Mouse (Mus musculus) heart, postnatal 25 days (tissue): ENCODE data around the gene Dnajb12. TPM values are rescaled to one million over a fixed set of nuclear protein-coding genes. Genes with fewer than 3 reads are reported as not detected.
A peak's percentile ranks its signal among the peaks of the same experiment; 100 is the strongest.

Source experiments
- DNase-seq: peaks from one replicate; pipeline ENCODE4 v3.0.0; 2022; ENCODE audit warnings: low spot score
- intact Hi-C: fragments of 180-260 bp; cut with DNase I; formaldehyde crosslinking; loops from one replicate; pipeline ENCODE4 v1.15.1; 2025
- total RNA-seq, 2 experiments: library from RNA; stranded (reverse); gene quantifications; 2 replicates each; pipeline ENCODE4 v1.2.3; 2021

Gene Dnajb12
- total RNA-seq, 2 experiments from 2014 or later: 34.5 to 35.9 TPM

DNA sequence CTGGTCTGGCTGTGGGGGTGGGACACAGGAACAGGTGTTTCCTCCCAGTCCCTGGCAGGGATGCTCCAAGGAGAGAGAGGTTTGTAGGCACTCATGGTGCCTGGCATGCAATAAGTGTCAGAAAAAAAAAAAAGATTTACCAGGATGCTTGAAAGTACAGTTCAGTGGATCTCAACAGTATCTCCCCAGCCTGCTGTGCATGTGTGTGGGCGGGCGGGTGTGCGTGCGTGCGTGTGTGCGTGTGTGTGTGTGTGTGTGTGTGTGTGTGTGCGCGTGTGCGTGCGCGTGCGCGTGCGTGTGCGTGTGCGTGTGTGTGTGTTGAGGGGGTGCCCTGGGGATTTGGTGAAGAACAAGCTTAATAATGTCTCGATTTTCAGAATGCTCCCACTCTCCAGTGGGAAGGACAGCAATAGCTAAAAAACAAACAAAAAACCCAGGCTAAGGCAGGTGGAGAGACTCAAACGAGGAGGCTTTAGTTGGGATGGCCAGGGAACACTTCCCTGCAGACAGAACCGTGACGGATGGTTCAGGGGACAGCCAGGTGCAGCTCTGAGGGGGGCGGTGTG is 63.0 kb downstream of the Dnajb12 start:
- no peak for DNase-seq
- intact Hi-C loops: no loop called here

DNA sequence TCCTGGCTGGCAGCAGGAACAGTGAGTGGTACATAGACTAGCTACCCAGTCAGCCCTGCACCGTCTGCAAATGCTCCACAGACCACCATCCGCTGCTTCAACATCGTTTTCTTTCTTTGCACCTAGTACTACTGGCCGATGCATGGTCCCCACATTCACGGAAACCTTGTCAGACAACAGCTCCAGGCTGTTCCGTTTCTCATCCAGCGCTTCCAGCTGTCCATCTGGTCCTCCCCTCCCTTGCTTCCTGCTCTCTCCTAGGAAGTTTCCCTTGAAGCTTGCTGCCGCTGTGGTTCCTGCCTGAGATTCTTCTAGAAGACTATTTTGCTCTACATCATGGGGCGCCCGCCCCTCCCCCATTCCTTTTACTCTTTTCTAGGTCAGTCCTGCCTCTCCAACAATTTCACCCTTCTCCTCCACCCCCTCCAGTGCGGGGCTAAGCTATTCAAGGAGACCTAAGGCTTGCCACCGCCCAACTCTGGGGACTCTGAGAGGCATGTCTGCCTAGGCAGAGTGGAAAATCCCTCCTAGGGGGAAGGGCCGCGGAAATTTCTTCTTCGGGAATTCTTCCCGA is 63.6 kb downstream of the Dnajb12 start:
- intact Hi-C loops: no loop called here
- no peak for DNase-seq

DNA sequence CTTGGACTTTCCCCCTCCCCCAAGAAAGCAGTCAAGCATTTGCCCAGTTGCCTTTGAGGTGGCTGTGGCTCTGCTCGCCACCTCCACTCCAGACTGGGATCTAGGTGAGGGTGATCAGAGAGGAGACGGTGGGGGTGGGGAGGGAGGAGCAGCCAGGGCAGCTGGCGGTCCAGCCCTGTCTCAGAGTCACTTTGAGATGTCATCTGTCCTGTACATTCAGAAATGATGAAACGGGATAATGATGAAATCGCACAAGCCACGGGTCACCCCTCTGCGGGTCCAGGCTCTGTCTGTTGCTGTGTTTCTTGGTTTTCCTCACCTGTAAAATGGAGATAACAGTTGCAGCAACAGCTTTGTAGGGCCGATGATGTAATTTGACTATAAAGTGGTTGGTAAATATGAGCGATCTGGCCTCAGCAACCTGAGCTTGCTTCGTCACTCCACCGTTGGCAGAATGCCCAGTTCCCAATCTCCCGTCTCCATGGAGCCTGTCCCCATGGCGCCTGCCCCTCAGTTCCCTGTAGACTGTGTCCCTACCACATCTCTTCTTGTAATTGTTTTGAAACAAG is 64.1 kb downstream of the Dnajb12 start:
- intact Hi-C loops: no loop called here
- DNase-seq: peak; percentile 64

DNA sequence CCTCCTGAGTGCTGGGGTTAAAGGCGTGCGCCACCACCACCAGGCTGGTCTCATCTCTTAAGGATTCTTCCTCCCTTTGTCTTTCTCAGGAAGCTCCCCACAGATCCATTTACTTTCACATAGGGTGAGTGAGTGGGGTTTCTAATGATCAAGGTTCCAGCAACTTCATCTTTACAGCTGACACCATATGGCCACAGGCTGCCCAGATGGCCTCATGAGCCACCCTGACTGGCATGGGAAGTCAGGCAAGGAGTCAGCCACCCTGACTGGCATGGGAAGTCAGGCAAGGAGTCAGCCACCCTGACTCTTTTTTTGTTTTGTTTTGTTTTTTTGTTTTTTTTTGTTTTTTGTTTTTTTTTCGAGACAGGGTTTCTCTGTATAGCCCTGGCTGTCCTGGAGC is 66.1 kb downstream of the Dnajb12 start:
- DNase-seq: no peak

DNA sequence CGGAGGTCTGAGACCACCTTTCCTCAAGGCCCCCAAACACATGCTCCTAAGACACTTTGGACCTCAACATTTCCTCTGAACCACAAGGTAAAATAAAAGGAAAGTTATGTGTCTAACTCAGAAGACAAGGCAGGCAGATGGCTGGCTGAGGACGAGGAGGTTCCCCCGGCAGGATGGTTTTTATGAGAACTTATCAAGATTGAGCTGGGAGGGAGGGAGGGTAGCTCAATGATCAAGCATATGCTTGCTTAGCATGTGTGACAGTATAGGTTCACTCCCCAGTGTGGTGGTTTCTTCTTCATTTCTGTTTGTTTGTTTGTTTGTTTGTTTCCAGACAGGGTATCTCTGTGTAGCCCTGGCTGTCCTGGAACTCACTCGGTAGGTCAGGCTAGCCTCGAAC is 67.0 kb downstream of the Dnajb12 start:
- no peak for DNase-seq

More for the DNA sequence above, 66.1 kb downstream of the Dnajb12 start:
- intact Hi-C loops: no loop called here

DNA sequence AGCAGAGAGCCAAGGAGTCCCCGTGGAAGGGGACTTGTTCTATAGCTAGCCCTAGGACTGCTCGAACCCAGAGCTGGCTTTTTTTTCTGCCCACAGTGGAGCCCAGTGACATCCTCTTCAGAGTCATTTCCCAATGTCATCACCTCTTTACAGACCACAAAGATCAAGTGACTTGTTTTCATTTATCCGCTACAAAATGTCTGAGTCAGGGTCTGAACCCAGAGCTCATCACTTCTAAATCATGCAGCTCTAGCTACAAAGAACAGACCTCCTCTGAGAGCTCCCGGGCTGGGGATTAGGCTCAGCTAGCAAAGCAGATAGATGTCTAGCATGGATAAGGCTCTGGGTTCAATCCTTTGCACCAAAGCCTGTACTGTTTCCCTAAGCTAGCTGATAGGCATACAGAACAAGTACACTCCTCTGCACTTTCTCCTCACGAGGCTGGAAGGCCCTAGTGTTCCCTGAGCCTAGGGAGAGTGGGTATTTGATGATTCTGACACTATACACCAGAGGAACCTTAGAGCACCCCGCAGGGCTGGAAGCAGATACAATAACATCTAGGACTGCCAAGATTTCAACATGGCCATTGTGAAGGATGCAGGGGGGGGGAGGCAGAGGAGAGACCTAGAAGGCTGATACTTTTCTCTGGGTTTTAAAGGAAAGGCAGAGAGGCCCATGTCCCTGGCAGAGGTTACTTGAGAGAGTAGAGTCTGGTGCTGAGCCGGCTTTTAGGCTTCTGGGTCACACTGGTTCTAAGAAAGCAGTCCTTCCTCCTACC is 68.1 kb downstream of the Dnajb12 start:
- no peak for DNase-seq
- intact Hi-C loops: no loop called here

More for the DNA sequence above, 67.0 kb downstream of the Dnajb12 start:
- intact Hi-C loops: no loop called here

DNA sequence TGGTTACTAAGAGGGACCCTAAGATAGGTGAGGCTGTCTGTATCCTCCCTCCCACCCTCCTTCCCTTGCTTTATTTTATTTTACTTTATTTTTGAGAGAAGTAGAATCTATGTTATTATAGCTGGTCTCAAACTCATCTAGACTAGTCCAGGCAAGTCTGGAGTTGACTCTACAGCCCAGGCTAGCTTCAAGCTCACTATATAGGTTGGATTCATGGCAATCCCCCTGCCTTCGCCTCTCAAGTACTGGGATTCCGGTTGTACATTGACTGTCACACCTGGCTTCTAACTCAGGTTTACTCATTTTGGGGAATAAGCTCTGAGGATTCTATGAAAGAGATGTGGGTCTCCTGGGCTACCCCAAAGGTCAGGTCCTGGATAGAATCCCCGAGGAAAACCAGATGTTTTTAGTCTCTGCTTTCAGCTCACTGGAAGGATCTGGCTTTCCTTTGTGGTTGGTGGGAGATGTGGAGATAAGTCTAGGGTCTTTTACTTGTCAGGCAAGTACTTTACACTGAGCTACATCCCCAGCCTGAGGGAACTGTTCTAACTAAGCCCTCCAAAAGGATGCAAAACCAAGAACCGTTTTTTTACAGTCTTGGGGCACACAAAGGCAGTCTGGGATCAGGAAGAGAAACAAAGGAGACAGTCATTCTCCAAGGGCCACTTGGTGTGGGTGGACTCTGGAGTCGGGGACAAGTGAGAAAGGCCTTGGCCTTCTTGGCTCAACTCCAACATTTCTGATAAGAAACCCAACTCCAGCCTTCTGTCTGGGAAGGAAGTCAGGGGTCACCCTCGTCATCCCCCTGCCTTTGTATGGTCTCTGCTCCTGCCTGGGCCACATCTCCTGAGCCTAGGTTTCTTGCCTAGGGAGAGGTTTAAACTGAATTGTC is 69.3 kb downstream of the Dnajb12 start:
- intact Hi-C loops: no loop called here
- peak; percentile 40 for DNase-seq

Other genes starting within 250 kb of the Dnajb12 start
- 10 to 100 TPM; 18.8 to 24.9 TPM for gene Micu1, start 177.1 kb upstream of the Dnajb12 start, total RNA-seq
- gene Ddit4, start 72.3 kb downstream of the Dnajb12 start, total RNA-seq: 10 to 100 TPM; 41.8 to 77.1 TPM
- gene Ascc1, start 123.2 kb downstream of the Dnajb12 start, total RNA-seq: 10 to 100 TPM; 20.5 to 23.1 TPM
- 10 to 100 TPM; 62.1 to 67.4 TPM for gene Anapc16, start 123.6 kb downstream of the Dnajb12 start, total RNA-seq
- 10 to 100 TPM; 14.8 to 16.1 TPM for gene Spock2, start 226.7 kb downstream of the Dnajb12 start, total RNA-seq